Mouse (Mus musculus): ENCODE results near the gene Ccdc142.

Gene Ccdc142

GRCm38 (mm10) chr6:83086121-83087035, 15.0 kb upstream of the Ccdc142 start, which contains the start of gene Lbx2:
Gene Lbx2, plus strand, starts transcription at chr6:83086367.
- DNase-seq = peak; percentile 13

DNA sequence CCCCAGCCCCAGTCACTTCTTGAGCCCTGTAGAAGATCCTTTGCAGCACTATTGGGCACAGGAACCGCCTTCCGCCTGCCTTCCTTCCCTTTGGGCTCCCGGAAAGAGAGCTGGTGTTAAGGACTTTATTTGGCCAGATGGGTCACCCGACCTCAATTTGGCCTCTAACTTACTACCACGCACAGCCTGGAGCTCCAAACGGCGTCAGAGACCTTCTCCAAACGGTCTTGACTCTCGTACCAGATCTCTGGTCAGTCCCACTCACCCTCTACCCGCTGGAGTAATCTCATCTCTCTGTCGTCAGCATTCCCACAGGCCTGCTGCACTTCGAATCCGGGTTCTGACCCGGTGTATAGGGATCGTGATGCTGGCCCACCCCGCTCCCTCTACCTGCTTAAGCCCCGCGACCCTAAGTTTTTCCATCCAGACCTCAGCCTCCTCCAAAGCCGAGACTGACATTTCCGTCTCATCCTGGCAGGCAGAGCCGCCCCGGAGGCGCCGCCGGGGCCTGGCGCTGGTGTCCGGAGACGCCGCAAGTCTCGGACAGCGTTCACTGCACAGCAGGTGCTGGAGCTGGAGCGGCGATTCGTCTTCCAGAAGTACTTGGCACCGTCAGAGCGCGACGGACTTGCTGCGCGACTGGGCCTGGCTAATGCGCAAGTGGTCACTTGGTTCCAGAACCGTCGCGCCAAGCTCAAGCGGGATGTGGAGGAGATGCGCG, 14.0 kb upstream of the Ccdc142 start:
- DNase-seq = peak; percentile 52

DNA sequence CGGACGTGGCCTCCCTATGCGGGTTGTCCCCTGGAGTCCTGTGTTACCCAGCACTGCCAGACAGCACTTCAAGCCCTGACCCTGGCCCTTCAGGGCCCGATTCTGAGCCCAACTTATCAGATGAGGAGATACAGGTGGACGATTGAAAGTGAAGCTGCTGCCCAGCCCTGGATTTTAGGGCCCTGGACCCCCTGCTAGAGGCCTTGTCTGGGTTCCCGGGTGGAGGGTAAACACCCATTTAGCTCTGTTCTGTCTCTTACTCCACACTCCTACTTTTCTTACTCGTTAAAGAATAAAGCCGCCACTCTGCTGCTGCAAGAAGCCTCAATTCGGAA, 13.5 kb upstream of the Ccdc142 start:
- DNase-seq = no peak

GRCm38 (mm10) chr6:83092416-83093127, 8.8 kb upstream of the Ccdc142 start:
- DNase-seq = peak; percentile 23

DNA sequence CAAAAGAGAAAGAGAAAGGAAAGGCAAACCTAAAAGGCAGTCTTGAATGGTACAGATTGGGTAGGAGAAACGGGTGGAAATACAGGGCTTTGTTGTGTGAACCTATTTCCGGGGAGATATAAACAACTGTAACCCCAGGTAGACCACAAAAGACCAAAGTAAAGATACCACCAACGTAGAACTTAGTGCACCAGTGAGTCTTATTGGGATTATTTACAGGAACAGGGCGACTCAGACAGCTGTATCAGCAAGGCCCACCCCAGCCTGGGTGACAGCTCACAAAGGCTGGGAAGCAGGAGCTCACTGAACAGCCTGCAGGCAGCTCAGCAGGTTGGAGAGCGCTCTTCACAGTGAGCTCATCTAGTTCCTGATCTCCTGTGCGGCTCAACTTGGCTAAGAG, 5.4 kb upstream of the Ccdc142 start:
- no peak for DNase-seq

DNA sequence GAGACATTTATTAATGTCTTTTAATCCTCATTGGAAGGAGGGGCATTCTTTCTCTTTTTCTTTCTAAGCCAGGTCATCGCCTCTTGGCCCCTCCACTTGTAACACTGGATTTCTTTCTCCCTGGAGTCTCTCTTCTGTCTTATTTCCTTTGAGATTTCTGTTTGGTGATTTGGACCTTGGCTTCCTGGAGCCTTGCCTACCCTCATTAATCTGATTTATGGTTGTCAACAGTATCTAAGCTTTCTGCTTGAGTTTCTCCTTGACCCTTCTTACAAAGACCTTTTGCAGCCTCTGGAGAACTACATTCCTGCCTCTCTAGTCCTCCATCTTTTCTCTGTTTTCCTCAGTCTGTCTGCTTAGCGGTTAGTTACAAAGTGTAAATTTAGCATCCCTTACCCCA, 3.0 kb upstream of the Ccdc142 start:
- DNase-seq = no peak

DNA sequence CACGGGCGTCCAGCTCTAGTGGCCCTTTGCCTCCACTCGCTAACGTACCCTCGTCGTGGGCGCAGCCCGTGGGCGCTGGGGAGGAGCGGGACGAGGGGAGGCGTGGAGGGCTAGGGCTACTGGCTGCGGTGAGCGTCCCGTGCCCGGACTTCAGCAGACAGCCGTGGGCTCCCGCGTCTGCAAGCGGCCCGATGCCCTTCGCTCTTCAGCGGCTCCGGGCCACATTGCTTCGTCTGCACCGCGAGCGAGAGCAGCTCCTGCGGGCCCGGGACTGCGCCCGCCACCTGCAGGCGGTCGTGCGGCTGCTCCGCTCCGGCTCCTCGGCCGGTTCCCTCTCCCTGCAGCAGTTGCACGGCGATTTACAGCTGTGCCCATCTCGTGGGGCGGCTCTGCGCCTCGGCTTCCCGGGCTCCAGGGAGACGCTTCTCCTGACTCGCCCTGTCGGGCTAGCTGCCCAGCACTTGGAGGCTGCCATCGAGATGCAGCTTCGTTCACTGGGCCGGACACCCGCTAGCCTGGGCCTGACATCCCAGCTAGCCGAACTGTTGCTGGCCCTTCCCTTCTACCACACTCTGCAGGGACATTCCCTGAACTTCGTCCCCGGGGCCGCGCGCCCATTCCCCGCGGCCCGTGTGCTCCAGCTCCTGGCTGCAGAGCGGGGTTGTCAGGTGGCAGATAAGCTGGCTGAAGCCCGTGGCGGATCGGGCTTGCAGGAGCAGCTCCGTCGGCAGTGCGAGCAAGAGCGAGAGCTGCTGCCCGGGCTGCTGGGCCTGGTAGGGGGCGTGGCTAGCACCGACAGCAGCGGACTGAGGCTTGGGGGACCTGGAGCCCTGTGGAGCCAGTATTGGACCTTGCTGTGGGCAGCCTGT, 521 bp downstream of the Ccdc142 start:
- DNase-seq = peak; percentile 77

GRCm38 (mm10) chr6:83103130-83103650, 1.8 kb downstream of the Ccdc142 start:
- no peak for DNase-seq

DNA sequence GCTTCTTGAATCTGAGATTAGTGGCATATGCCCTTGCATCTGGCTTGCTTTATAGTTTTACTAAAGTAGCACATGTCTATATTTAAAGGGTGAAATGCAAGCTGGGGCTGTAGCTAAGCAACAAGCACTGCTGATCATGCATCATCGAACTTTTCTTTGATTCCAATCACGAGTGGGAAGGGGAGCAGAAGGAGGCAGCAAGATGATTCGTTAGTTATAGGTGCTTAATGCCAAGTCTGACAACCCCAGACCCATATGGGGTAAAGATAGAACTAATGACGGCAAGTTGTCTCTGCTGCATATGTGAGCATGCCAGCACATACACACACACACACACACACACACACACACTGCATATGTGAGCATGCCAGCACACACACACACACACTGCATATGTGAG, 2.8 kb downstream of the Ccdc142 start:
- no peak for DNase-seq

- DNase-seq = peak; percentile 81
Observed at GRCm38 (mm10) chr6:83107566-83108400, 6.4 kb downstream of the Ccdc142 start.

GRCm38 (mm10) chr6:83108762-83109668, 7.6 kb downstream of the Ccdc142 start, which contains the start of gene Mrpl53:
Gene Mrpl53, plus strand, starts transcription at chr6:83109040.
- DNase-seq = peak; percentile 88

DNA sequence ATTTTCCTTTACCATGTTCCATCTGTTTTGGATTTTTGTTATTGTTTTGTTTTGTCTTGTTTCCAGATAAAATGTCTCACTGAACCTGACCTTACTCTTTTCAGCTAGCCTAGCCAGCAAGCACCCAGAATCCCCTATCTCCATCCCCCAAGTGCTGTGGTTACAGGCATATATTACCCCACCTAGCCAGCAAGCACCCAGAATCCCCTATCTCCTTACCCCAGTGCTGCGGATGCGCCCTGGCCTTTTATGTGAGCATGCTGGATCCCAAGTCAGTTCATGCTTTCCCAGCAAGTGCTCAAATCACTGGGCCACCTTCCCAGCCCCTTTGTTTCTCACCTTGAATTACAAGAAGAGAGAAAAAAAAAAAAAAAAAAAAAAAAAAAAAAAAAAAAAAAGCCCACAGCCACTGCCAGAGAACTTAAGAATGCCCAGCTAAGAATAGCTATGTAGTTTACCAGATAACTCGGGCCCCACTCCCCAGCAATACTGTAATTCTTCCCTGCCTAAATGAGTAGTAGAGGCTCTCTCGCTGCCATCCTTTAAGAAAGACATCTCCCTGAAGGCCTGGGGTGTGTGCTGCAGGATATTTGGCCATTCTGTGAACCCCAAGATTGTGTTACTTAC, 10.2 kb downstream of the Ccdc142 start:
- no peak for DNase-seq

DNA sequence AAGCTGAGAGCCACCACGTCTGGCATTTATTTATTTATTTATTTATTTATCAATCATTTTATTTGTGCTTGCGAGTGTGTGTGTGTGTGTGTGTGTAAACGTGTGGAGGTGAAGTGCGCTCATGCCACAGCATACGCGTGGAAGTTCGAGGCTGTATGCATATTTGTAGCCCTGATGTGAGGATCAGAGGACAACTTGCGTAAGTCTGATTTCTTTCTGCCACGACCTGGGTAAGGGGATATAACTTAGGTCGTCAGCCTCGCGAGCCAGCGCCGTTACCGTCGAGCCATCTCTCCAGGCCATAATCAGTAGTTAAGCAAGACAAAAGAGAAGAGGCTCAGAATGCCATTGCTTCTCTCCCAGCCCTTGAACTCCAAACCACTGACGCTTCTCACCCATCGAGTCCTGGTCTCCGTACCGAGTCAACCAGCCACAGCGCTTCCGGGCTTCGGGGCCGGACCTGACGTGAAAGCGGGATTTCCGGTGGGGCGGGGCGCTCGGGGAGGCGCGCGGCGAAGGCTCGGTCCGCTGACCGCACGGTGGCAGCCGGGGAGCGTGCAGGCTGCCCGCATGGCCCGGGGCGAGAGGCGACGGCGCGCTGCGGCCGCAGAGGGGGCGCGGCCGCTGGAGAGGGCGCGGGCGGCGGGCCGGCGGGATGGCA, 13.7 kb downstream of the Ccdc142 start, which contains the start of gene Mogs:
Gene Mogs, plus strand, starts transcription at position 486 of the 661 bp plus-strand sequence.
- peak; percentile 95 for DNase-seq

- DNase-seq = no peak
Observed at GRCm38 (mm10) chr6:83115682-83116372, 14.4 kb downstream of the Ccdc142 start.

DNA sequence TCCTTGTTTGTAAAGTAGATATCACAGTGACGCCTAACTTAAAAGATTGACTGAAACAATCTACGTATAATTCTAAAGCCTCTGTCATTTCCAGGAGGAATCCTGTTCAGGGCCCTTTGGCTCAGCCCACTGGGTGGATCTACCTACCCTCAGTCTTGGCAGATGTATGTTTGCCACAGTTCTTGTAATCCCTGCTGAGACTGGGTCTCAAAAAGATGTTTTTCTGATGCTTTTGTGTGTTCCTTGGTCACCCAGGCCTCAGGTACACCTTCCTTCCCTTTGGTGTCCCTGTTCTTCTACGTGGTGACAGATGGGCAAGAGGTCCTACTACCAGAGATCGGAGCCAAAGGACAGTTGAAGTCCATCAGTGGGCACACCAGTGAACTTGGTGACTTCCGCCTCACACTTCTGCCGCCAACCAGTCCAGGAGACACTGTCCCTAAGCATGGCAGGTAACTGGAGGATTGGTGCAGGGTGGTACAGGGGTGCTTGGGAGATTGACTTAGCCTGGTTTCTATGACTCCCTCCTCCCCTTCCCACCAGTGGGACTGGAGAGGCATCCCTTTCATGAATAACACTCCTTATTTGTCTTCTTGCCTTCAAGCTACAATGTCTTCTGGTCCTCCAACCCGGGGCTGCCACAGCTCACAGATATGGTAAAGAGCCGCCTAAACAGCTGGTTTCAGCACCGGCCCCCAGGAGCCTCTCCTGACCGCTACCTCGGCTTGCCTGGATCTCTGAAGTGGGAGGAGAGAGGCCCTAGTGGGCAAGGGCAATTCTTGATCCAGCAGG, 15.2 kb downstream of the Ccdc142 start:
- no peak for DNase-seq

- DNase-seq = no peak
Observed at GRCm38 (mm10) chr6:83117165-83117438, 15.7 kb downstream of the Ccdc142 start.

DNA sequence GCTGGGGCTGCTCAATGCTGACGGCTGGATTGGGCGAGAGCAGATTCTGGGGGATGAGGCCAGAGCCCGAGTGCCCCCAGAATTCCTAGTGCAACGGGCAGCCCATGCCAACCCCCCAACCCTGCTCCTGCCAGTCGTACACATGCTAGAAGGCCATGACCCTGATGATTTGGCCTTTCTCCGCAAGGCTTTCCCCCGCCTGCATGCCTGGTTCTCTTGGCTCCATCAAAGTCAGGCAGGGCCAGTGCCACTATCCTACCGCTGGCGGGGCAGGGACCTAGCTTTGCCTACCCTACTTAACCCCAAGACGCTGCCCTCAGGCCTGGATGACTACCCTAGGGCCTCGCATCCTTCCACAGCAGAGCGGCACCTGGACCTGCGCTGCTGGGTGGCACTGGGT, 16.2 kb downstream of the Ccdc142 start:
- DNase-seq = no peak

DNA sequence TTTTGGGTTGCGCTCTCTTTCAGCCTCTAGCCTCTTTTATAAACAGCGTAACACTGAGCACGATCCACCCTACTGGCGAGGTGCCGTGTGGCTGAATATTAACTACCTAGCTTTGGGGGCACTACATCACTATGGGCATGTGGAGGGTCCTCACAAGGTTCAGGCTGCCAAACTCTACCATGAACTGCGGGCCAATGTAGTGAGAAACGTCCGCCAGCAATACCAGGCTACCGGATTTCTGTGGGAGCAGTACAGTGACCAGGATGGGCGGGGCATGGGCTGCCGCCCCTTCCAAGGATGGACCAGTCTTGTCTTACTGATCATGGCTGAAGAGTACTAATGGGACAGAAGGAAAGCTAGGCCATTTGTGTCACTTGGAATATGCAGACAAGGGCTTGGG, 17.0 kb downstream of the Ccdc142 start:
- no peak for DNase-seq
